Mouse (Mus musculus) thymus, adult 2 months (tissue): ENCODE measurements around the gene Cd19.

Source experiments
- CTCF ChIP-seq: fragments of 200-500 bp; IDR thresholded peaks from 2 replicates; pipeline ENCODE4 v1.5.1; 2012; ENCODE audit warnings: mild to moderate bottlenecking, control low read depth, low read length, moderate library complexity, borderline replicate concordance; ENCODE audit not compliant: control insufficient read depth, poor library complexity, insufficient read depth; ENCODE audit errors: extremely low read depth
- POLR2A ChIP-seq: fragments of 200-500 bp; IDR thresholded peaks from 2 replicates; pipeline ENCODE4 v1.6.1; 2012; ENCODE audit warnings: mild to moderate bottlenecking, low read length, control low read depth, moderate library complexity; ENCODE audit not compliant: control insufficient read depth, poor library complexity, insufficient read depth; ENCODE audit errors: extremely low read depth

DNA sequence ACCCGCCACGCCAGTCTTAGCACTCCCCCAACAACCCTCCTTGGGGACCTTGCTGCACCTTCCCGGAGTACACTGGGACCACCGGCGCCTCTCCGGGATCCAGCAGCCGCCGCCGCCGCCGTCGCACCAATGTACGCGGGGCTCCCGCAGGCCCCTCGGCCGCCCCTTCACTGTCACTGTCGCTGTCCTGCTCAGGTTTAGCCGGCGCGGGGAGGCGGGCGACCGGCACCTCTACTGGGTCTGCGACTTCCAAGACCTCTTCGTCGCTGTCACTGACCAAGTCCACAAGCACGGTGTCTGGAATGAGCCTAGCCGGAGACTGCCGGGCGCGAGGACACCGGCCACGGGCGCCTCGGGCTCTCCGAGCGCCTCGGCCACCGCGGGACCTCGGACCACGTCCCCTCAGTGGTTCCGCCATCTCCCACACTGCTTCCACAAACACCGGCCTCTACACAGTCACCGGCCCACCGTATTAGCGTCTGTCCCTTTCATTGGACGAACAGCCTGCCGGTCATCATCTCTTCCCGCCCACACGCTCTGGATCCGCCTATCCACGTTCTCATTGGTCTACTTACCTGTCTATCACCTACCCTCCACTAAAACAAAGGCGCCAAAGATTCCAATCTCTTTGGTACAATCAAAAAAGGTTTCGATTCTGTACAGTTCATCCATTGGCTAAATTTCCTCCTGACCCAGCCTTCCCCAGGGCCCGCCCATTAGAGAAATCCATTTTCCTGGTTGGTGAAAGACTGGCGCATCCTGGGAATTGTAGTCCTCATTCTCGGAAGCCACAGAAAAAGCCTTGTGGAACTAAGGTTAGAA, 18.2 kb downstream of the Cd19 start, which contains the start of gene Nfatc2ip:
- TF ChIP-seq POLR2A (0 out of 2 replicates have a peak, but pooled peaks have one; percentile 20), CTCF (no peak)
